Mouse (Mus musculus): ENCODE measurements around the gene Pappa. TPM values are rescaled to one million over a fixed set of nuclear protein-coding genes. Genes with fewer than 3 reads are reported as not detected.

The Pappa gene
- polyA plus RNA-seq, 1 experiment from 2014 or later: 2.8 TPM

GRCm38 (mm10) chr4:65367135-65367534 lies 243.2 kb downstream of the Pappa start:
- Histone ChIP-seq H3K27me3 (ENCODE audit: control insufficient read depth, insufficient read depth, low read length) (no peaks in the 10 kb centered on the region), H3K4me1 (ENCODE audit: control insufficient read depth, insufficient read depth, low read length) (peaks cover 4% of the 10 kb centered on the region; the same call in 1 of the 2 replicates), H3K9me3 (ENCODE audit: control insufficient read depth, low read length) (no peaks in the 10 kb centered on the region), H3K36me3 (ENCODE audit: control insufficient read depth, insufficient read depth, low read length) (no peaks in the 10 kb centered on the region), H3K9ac (ENCODE audit: low read length) (no peak overlapping the region), H3K4me3 (ENCODE audit: low read depth, low read length) (no peak overlapping the region), H3K27ac (ENCODE audit: low read depth, low read length) (no peak overlapping the region), H3K4me2 (no peak overlapping the region)
- DNase-seq (ENCODE audit: low spot score, missing footprints): no peak
- ATAC-seq (ENCODE audit: low FRiP score): no peak

GRCm38 (mm10) chr4:65372731-65373130 lies 248.8 kb downstream of the Pappa start:
- H3K36me3 ChIP-seq (ENCODE audit: control insufficient read depth, insufficient read depth, low read length): no peaks in the 10 kb centered on the region
- no peak overlapping the region for H3K27ac ChIP-seq (ENCODE audit: low read depth, low read length)
- ATAC-seq (ENCODE audit: low FRiP score) (no peak), DNase-seq (ENCODE audit: low spot score, missing footprints) (peak; percentile 14)
- H3K9ac ChIP-seq (ENCODE audit: low read length): no peak overlapping the region
- no peak overlapping the region for H3K4me3 ChIP-seq (ENCODE audit: low read depth, low read length)
- no peak overlapping the region for H3K4me2 ChIP-seq
- no peaks in the 10 kb centered on the region for H3K9me3 ChIP-seq (ENCODE audit: control insufficient read depth, low read length)
- H3K27me3 ChIP-seq (ENCODE audit: control insufficient read depth, insufficient read depth, low read length): no peaks in the 10 kb centered on the region
- 93% methylated on average over 3 of the region's 3 CpGs for WGBS
- no peaks in the 10 kb centered on the region for H3K4me1 ChIP-seq (ENCODE audit: control insufficient read depth, insufficient read depth, low read length)

GRCm38 (mm10) chr4:65373841-65374240 lies 249.9 kb downstream of the Pappa start:
- 46% methylated on average over 1 of the region's 1 CpGs for WGBS
- DNase-seq (ENCODE audit: low spot score, missing footprints): peak; percentile 69
- H3K4me3 ChIP-seq (ENCODE audit: low read depth, low read length): no peak overlapping the region
- H3K27ac ChIP-seq (ENCODE audit: low read depth, low read length): no peak overlapping the region
- no peak for ATAC-seq (ENCODE audit: low FRiP score)
- no peaks in the 10 kb centered on the region for H3K36me3 ChIP-seq (ENCODE audit: control insufficient read depth, insufficient read depth, low read length)
- no peaks in the 10 kb centered on the region for H3K4me1 ChIP-seq (ENCODE audit: control insufficient read depth, insufficient read depth, low read length)
- H3K4me2 ChIP-seq: no peak overlapping the region
- no peaks in the 10 kb centered on the region for H3K27me3 ChIP-seq (ENCODE audit: control insufficient read depth, insufficient read depth, low read length)
- no peaks in the 10 kb centered on the region for H3K9me3 ChIP-seq (ENCODE audit: control insufficient read depth, low read length)
- no peak overlapping the region for H3K9ac ChIP-seq (ENCODE audit: low read length)

- ATAC-seq (ENCODE audit: low FRiP score) (no peak), DNase-seq (ENCODE audit: low spot score, missing footprints) (no peak)
- H3K4me2 ChIP-seq: no peak overlapping the region
- no peak overlapping the region for H3K9ac ChIP-seq (ENCODE audit: low read length)
- no peaks in the 10 kb centered on the region for H3K36me3 ChIP-seq (ENCODE audit: control insufficient read depth, insufficient read depth, low read length)
- no peaks in the 10 kb centered on the region for H3K4me1 ChIP-seq (ENCODE audit: control insufficient read depth, insufficient read depth, low read length)
- H3K27ac ChIP-seq (ENCODE audit: low read depth, low read length): no peak overlapping the region
- H3K9me3 ChIP-seq (ENCODE audit: control insufficient read depth, low read length): no peaks in the 10 kb centered on the region
- 93% methylated on average over 2 of the region's 2 CpGs for WGBS
- H3K4me3 ChIP-seq (ENCODE audit: low read depth, low read length): no peak overlapping the region
- no peaks in the 10 kb centered on the region for H3K27me3 ChIP-seq (ENCODE audit: control insufficient read depth, insufficient read depth, low read length)
Observed at GRCm38 (mm10) chr4:65376571-65376970, 252.6 kb downstream of the Pappa start.

GRCm38 (mm10) chr4:65379461-65379860 lies 255.5 kb downstream of the Pappa start:
- no peak for ATAC-seq (ENCODE audit: low FRiP score)

GRCm38 (mm10) chr4:65383070-65383469 lies 259.1 kb downstream of the Pappa start:
- no peak for DNase-seq (ENCODE audit: low spot score, missing footprints)
- WGBS: 94% methylated on average over 4 of the region's 4 CpGs
- no peak for ATAC-seq (ENCODE audit: low FRiP score)

More at GRCm38 (mm10) chr4:65379461-65379860, 255.5 kb downstream of the Pappa start:
- no peak overlapping the region for H3K4me2 ChIP-seq
- H3K9me3 ChIP-seq (ENCODE audit: control insufficient read depth, low read length): no peaks in the 10 kb centered on the region
- 90% methylated on average over 4 of the region's 4 CpGs for WGBS
- no peak overlapping the region for H3K27ac ChIP-seq (ENCODE audit: low read depth, low read length)
- H3K4me3 ChIP-seq (ENCODE audit: low read depth, low read length): no peak overlapping the region
- no peak overlapping the region for H3K9ac ChIP-seq (ENCODE audit: low read length)
- no peaks in the 10 kb centered on the region for H3K27me3 ChIP-seq (ENCODE audit: control insufficient read depth, insufficient read depth, low read length)
- H3K4me1 ChIP-seq (ENCODE audit: control insufficient read depth, insufficient read depth, low read length): no peaks in the 10 kb centered on the region
- DNase-seq (ENCODE audit: low spot score, missing footprints): no peak
- no peaks in the 10 kb centered on the region for H3K36me3 ChIP-seq (ENCODE audit: control insufficient read depth, insufficient read depth, low read length)

GRCm38 (mm10) chr4:65391001-65391400 lies 267.0 kb downstream of the Pappa start:
- Histone ChIP-seq H3K9ac (ENCODE audit: low read length) (no peak overlapping the region), H3K27ac (ENCODE audit: low read depth, low read length) (no peak overlapping the region), H3K36me3 (ENCODE audit: control insufficient read depth, insufficient read depth, low read length) (no peaks in the 10 kb centered on the region), H3K4me1 (ENCODE audit: control insufficient read depth, insufficient read depth, low read length) (no peaks in the 10 kb centered on the region), H3K4me2 (no peak overlapping the region), H3K27me3 (ENCODE audit: control insufficient read depth, insufficient read depth, low read length) (no peaks in the 10 kb centered on the region; the same call in 1 of the 2 replicates), H3K9me3 (ENCODE audit: control insufficient read depth, low read length) (no peaks in the 10 kb centered on the region), H3K4me3 (ENCODE audit: low read depth, low read length) (no peak overlapping the region)
- ATAC-seq (ENCODE audit: low FRiP score): no peak
- DNase-seq (ENCODE audit: low spot score, missing footprints): no peak
- 73% methylated on average over 4 of the region's 4 CpGs for WGBS

More at GRCm38 (mm10) chr4:65383070-65383469, 259.1 kb downstream of the Pappa start:
- H3K4me1 ChIP-seq (ENCODE audit: control insufficient read depth, insufficient read depth, low read length): no peaks in the 10 kb centered on the region
- H3K9me3 ChIP-seq (ENCODE audit: control insufficient read depth, low read length): no peaks in the 10 kb centered on the region
- no peak overlapping the region for H3K4me2 ChIP-seq
- no peaks in the 10 kb centered on the region; the same call in 1 of the 2 replicates for H3K27me3 ChIP-seq (ENCODE audit: control insufficient read depth, insufficient read depth, low read length)
- no peak overlapping the region for H3K4me3 ChIP-seq (ENCODE audit: low read depth, low read length)
- H3K9ac ChIP-seq (ENCODE audit: low read length): no peak overlapping the region
- H3K36me3 ChIP-seq (ENCODE audit: control insufficient read depth, insufficient read depth, low read length): no peaks in the 10 kb centered on the region
- no peak overlapping the region for H3K27ac ChIP-seq (ENCODE audit: low read depth, low read length)

- H3K4me3 ChIP-seq (ENCODE audit: low read depth, low read length): no peak overlapping the region
- H3K36me3 ChIP-seq (ENCODE audit: control insufficient read depth, insufficient read depth, low read length): no peaks in the 10 kb centered on the region
- no peak for DNase-seq (ENCODE audit: low spot score, missing footprints)
- H3K9ac ChIP-seq (ENCODE audit: low read length): no peak overlapping the region
- no peak for ATAC-seq (ENCODE audit: low FRiP score)
- WGBS: 80% methylated on average over 3 of the region's 3 CpGs
- H3K27me3 ChIP-seq (ENCODE audit: control insufficient read depth, insufficient read depth, low read length): no peaks in the 10 kb centered on the region
- H3K9me3 ChIP-seq (ENCODE audit: control insufficient read depth, low read length): no peaks in the 10 kb centered on the region
- no peak overlapping the region for H3K27ac ChIP-seq (ENCODE audit: low read depth, low read length)
- no peak overlapping the region for H3K4me2 ChIP-seq
- no peaks in the 10 kb centered on the region for H3K4me1 ChIP-seq (ENCODE audit: control insufficient read depth, insufficient read depth, low read length)
Observed at GRCm38 (mm10) chr4:65396806-65397205, 272.8 kb downstream of the Pappa start.

- no peak for DNase-seq (ENCODE audit: low spot score, missing footprints)
- Histone ChIP-seq H3K27me3 (ENCODE audit: control insufficient read depth, insufficient read depth, low read length) (no peaks in the 10 kb centered on the region), H3K4me2 (no peak overlapping the region), H3K4me1 (ENCODE audit: control insufficient read depth, insufficient read depth, low read length) (no peaks in the 10 kb centered on the region), H3K36me3 (ENCODE audit: control insufficient read depth, insufficient read depth, low read length) (no peaks in the 10 kb centered on the region), H3K27ac (ENCODE audit: low read depth, low read length) (no peak overlapping the region), H3K9ac (ENCODE audit: low read length) (no peak overlapping the region), H3K4me3 (ENCODE audit: low read depth, low read length) (no peak overlapping the region), H3K9me3 (ENCODE audit: control insufficient read depth, low read length) (no peaks in the 10 kb centered on the region)
- no peak for ATAC-seq (ENCODE audit: low FRiP score)
- WGBS: 99% methylated on average over 4 of the region's 4 CpGs
Observed at GRCm38 (mm10) chr4:65399457-65399856, 275.5 kb downstream of the Pappa start.

- no peaks in the 10 kb centered on the region for H3K9me3 ChIP-seq (ENCODE audit: control insufficient read depth, low read length)
- H3K4me3 ChIP-seq (ENCODE audit: low read depth, low read length): no peak overlapping the region
- H3K27me3 ChIP-seq (ENCODE audit: control insufficient read depth, insufficient read depth, low read length): no peaks in the 10 kb centered on the region
- no peaks in the 10 kb centered on the region for H3K4me1 ChIP-seq (ENCODE audit: control insufficient read depth, insufficient read depth, low read length)
- DNase-seq (ENCODE audit: low spot score, missing footprints): peak; percentile 54
- 90% methylated on average over 5 of the region's 5 CpGs for WGBS
- H3K9ac ChIP-seq (ENCODE audit: low read length): no peak overlapping the region
- H3K4me2 ChIP-seq: no peak overlapping the region
- no peak for ATAC-seq (ENCODE audit: low FRiP score)
- H3K36me3 ChIP-seq (ENCODE audit: control insufficient read depth, insufficient read depth, low read length): no peaks in the 10 kb centered on the region
- H3K27ac ChIP-seq (ENCODE audit: low read depth, low read length): no peak overlapping the region
Observed at GRCm38 (mm10) chr4:65402286-65402685, 278.3 kb downstream of the Pappa start.
